Mouse (Mus musculus) natural killer cell, adult 2 months (primary cell): ENCODE results near the gene Serpinh1.

Experiments
- DNase-seq, 2 experiments: peaks; one replicate each; pipeline ENCODE4 v3.0.0; 2022; ENCODE audit warnings: low spot score in 2 of 2

The Serpinh1 gene

DNA sequence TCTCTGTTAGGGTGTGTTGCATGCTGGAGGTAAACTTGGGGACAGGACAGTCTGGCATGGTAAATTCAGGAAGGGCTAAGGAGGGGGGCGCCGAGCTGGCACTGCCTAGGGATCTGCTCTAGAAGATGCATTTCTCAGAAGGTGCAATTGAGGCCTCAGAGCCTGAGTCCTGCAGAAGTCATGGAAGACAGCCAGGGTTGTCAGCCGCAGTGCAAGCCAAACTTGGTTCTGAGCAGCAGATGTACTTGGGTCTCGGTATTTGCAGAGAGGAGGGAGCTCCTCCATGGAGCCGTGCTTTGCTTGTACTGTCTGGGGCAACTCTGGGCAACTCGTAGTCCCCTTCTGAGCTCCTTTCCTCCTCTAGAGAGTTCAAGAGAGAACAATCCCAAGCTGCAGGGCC, 26.9 kb downstream of the Serpinh1 start:
- no peak for DNase-seq

GRCm38 (mm10) chr7:99324810-99325209, 28.2 kb downstream of the Serpinh1 start:
- no peak for DNase-seq

DNA sequence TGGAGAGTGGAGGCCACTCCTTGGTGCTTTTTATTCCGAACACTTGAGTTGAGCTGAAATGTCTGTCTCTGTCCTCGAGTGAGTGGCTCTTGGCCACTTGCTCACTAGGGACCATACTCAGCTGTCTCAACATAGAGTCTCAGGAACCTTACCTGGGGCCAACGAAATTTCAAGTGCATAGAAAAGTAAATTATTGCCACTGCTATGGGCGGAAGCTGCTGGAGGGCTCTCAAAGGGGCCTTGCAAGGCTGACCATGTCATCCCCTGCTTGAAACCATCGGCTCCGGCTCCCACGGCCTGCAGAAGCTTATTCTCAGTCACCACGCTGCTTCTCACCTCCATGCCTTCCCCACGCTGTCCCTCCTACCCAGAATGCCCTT, 29.7 kb downstream of the Serpinh1 start:
- DNase-seq = no peak

DNA sequence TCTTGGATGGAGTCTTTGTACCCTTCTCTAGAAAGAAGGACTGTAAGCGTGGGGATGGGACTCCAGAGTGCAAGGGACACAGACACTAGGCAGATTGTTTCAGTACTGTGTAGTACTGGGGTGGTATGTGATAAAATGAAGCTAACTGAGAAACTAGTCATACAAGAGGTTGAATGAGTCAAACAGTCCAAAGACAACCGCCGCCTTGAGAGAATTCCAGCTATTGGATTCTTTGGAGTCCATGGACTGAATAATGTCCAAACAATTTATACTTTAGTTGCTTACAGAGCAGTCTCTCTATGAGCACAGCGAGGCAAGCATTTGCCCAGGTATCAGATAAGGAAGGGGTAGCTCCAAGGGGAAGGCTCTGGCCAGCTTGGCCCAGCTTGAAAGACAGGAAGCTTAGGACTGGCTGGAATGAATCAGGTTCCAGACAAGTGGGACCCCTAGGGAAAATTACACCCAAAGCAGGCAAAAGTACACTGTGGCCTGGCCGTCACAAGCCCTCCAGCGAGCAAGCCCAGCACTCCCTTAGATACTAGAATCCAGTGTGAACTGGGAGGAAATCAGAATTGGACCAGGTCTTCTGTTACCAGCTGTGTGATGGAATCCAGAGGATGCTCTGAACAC, 30.2 kb downstream of the Serpinh1 start:
- DNase-seq = no peak

DNA sequence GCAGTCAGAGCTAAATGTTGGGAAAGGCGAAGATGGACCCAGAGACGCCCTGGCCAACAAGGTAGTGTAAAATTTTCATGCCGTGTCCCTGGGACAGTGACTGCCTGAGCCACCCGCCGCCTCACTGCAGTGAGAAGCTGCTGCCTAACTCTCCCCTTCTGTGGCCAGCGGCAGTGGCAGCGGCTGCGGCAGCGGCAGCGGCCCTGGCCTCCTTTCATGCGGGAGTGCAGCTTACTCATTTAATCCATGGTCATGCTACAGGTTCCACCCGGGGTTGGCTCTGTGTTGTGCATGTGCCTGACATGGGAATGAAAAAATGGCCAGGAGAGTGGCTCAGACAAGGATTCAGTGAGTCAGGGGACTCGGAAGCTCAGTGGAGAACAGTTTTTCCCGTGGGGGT, 32.5 kb downstream of the Serpinh1 start:
- no peak for DNase-seq

- no peak for DNase-seq
These were observed 35.6 kb downstream of the Serpinh1 start for GRCm38 (mm10) chr7:99317475-99317874.

DNA sequence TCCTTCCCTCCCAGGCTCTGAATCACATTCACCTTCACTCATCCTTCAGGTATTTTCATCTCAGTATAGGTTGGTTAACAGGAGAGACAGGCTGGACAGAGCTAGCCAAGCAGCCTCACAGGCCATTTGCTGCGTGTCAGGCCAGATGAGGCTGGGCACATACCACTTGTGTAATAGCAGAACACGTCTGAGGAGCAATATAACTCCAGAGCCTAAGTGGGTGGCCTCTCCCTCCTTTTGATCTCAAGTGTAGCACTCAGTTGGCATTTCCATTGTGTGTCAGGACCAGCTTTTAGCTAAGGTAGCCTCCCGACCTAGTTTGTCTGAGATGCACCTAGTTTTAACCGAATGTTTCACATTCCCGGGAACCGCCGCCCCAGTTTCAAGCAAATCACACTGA, 36.8 kb downstream of the Serpinh1 start:
- DNase-seq = no peak

GRCm38 (mm10) chr7:99314565-99314964, 38.5 kb downstream of the Serpinh1 start:
- DNase-seq = no peak

- DNase-seq = no peak
These were observed 39.8 kb downstream of the Serpinh1 start for GRCm38 (mm10) chr7:99313253-99313652.

DNA sequence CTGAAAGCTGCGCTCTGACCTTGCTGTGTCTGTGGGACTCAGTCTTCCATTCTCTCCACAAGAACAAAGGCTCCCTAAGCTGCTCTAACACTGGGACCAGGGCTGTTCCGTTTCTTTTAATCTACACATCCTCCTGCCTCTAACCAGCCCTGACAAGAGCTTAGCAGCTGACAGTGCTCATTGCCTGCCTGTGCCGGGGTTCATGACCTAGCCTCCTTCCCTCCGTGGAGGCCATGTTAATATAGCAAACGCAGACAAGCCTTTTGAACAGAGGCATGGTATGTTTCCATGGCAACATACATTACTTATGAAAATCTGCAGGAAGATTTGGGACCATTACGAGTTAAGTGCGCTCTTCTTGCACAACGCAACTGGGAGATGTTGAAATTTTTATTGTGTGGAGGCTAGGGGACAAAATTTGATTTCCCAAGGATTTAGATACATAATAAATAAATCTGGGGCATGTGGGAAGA, 40.3 kb downstream of the Serpinh1 start:
- no peak for DNase-seq

GRCm38 (mm10) chr7:99312058-99312457, 41.0 kb downstream of the Serpinh1 start:
- DNase-seq = no peak

GRCm38 (mm10) chr7:99311433-99311832, 41.6 kb downstream of the Serpinh1 start:
- DNase-seq = no peak

- DNase-seq = no peak
These were observed 46.4 kb downstream of the Serpinh1 start for GRCm38 (mm10) chr7:99306640-99307039.

- DNase-seq = no peak
These were observed 47.4 kb downstream of the Serpinh1 start for GRCm38 (mm10) chr7:99305688-99306087.

DNA sequence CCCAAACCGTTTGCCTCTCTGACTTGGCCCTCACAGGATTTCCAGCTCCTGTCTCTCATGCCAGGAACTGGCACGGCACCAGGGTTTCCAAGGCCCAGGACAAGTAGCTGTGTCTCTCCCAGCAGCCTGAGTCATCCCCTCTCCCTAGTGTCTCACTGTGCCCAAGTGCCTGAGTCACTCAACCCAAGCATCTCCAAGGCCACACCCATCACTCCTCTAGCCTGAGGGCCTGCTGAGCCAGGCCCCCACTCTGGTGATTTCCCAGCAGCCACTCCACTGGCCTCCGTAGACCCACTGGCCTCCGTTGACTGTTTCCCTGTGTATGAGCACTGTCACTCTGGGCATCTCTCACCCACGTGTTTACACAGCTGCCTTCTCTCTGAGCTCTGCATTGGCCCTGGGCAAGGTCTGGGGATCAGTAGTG, 48.1 kb downstream of the Serpinh1 start:
- no peak for DNase-seq

- no peak for DNase-seq
These were observed 49.0 kb downstream of the Serpinh1 start for GRCm38 (mm10) chr7:99304029-99304428.

DNA sequence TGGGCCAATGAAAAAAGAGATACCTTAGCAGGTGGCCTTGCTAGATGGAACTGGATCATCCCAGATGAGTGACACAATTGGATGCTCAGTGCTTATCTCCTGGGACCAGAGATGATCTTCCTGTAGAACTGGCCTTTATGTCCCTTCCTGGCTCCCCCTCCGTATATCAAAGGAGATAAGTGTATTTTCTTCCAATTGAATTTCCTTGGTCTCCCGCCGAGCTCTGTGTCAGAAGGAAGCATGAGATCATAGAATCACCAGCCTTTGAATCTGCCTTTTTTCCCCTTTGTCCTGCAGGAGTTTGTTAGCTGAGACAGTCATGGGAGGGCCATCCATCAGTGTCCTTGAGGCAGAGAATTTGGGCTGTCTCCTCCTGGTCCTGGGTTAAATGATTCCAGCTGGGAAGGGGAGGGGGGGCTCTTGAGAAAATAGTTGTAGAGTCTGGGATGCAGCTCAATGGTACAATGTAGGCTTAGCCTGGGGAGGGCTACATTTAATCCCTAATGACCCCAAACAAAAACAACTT, 52.3 kb downstream of the Serpinh1 start:
- no peak for DNase-seq
